Mouse (Mus musculus) left cerebral cortex, adult 2 months (tissue): ENCODE results near the gene Lrrtm4. TPM values are rescaled to one million over a fixed set of nuclear protein-coding genes. Genes with fewer than 3 reads are reported as not detected.

Experiments
- DNase-seq, 2 experiments: peaks; one replicate each; pipeline ENCODE4 v3.0.0; 2021 to 2022; ENCODE audit warnings: low spot score in 2 of 2, mixed read lengths in 1 of 2; ENCODE audit errors: extremely low spot score in 1 of 2
- H3K27ac ChIP-seq: fragments of 200-600 bp; 2 replicates; pipeline ENCODE4 v1.8.1; 2022
- H3K4me3 ChIP-seq: fragments of 200-600 bp; 2 replicates; pipeline ENCODE4 v1.8.1; 2022
- CTCF ChIP-seq: fragments of 200-600 bp; IDR thresholded peaks from 2 replicates; pipeline ENCODE4 v1.8.1; 2022; ENCODE audit warnings: antibody characterized with exemption, mild to moderate bottlenecking, moderate library complexity
- intact Hi-C: fragments of 180-260 bp; cut with DNase I; formaldehyde crosslinking; loops from one replicate; pipeline ENCODE4 v1.15.1; 2025
- total RNA-seq, 2 experiments: library from RNA; stranded (reverse); gene quantifications; 2 replicates each; pipeline ENCODE4 v1.2.3; 2021

The Lrrtm4 gene
- total RNA-seq, 2 experiments from 2014 or later = 64.9 to 65.8 TPM

GRCm38 (mm10) chr6:80185489-80186113 lies 166.9 kb downstream of the Lrrtm4 start:
- DNase-seq = no peak
- no peak for TF ChIP-seq CTCF
- no peak overlapping the region for H3K4me3 ChIP-seq
- intact Hi-C loops = no loop called here
- H3K27ac ChIP-seq = no peak overlapping the region

GRCm38 (mm10) chr6:80186791-80187190 lies 168.1 kb downstream of the Lrrtm4 start:
- TF ChIP-seq CTCF = no peak
- Histone ChIP-seq H3K4me3 (no peak overlapping the region), H3K27ac (no peak overlapping the region)
- no peak for DNase-seq
- intact Hi-C loops = no loop called here

GRCm38 (mm10) chr6:80209476-80209875 lies 190.8 kb downstream of the Lrrtm4 start:
- no peak for TF ChIP-seq CTCF
- intact Hi-C loops = no loop called here
- Histone ChIP-seq H3K4me3 (no peak overlapping the region), H3K27ac (no peak overlapping the region)
- no peak for DNase-seq

GRCm38 (mm10) chr6:80210281-80210680 lies 191.6 kb downstream of the Lrrtm4 start:
- TF ChIP-seq CTCF = no peak
- no peak overlapping the region for H3K27ac ChIP-seq
- DNase-seq = no peak
- H3K4me3 ChIP-seq = no peak overlapping the region
- intact Hi-C loops = no loop called here

GRCm38 (mm10) chr6:80261595-80261994 lies 242.9 kb downstream of the Lrrtm4 start:
- TF ChIP-seq CTCF = no peak
- Histone ChIP-seq H3K27ac (no peak overlapping the region), H3K4me3 (no peak overlapping the region)
- no peak for DNase-seq
- intact Hi-C loops = no loop called here

- no peak for TF ChIP-seq CTCF
- intact Hi-C loops = no loop called here
- no peak for DNase-seq
- Histone ChIP-seq H3K27ac (no peak overlapping the region), H3K4me3 (no peak overlapping the region)
These were observed 245.3 kb downstream of the Lrrtm4 start for GRCm38 (mm10) chr6:80263972-80264371.

GRCm38 (mm10) chr6:80264584-80264983 lies 245.9 kb downstream of the Lrrtm4 start:
- intact Hi-C loops = no loop called here
- DNase-seq = no peak
- no peak for TF ChIP-seq CTCF
- Histone ChIP-seq H3K4me3 (no peak overlapping the region), H3K27ac (no peak overlapping the region)

- no peak for DNase-seq
- Histone ChIP-seq H3K4me3 (no peak overlapping the region), H3K27ac (no peak overlapping the region)
- intact Hi-C loops = no loop called here
- TF ChIP-seq CTCF = no peak
These were observed 247.1 kb downstream of the Lrrtm4 start for GRCm38 (mm10) chr6:80265746-80266145.

GRCm38 (mm10) chr6:80286968-80287367 lies 268.3 kb downstream of the Lrrtm4 start:
- TF ChIP-seq CTCF = peak; percentile 44
- intact Hi-C loops = no loop called here
- Histone ChIP-seq H3K27ac (no peak overlapping the region), H3K4me3 (no peak overlapping the region)
- DNase-seq = no peak

- Histone ChIP-seq H3K4me3 (no peak overlapping the region), H3K27ac (no peak overlapping the region)
- TF ChIP-seq CTCF = no peak
- intact Hi-C loops = no loop called here
- DNase-seq = no peak
These were observed 283.2 kb downstream of the Lrrtm4 start for GRCm38 (mm10) chr6:80301871-80302270.

- DNase-seq = no peak
- no peak for TF ChIP-seq CTCF
- intact Hi-C loops = no loop called here
- Histone ChIP-seq H3K4me3 (no peak overlapping the region), H3K27ac (no peak overlapping the region)
These were observed 284.9 kb downstream of the Lrrtm4 start for GRCm38 (mm10) chr6:80303568-80303967.

GRCm38 (mm10) chr6:80328391-80328790 lies 309.7 kb downstream of the Lrrtm4 start:
- H3K4me3 ChIP-seq = no peak overlapping the region
- intact Hi-C loops = no loop called here
- no peak overlapping the region for H3K27ac ChIP-seq
- no peak for DNase-seq
- TF ChIP-seq CTCF = no peak

- no peak overlapping the region for H3K27ac ChIP-seq
- intact Hi-C loops = no loop called here
- TF ChIP-seq CTCF = no peak
- no peak overlapping the region for H3K4me3 ChIP-seq
- DNase-seq = no peak
These were observed 313.1 kb downstream of the Lrrtm4 start for GRCm38 (mm10) chr6:80331751-80332150.

- Histone ChIP-seq H3K4me3 (no peak overlapping the region), H3K27ac (no peak overlapping the region)
- TF ChIP-seq CTCF = no peak
- intact Hi-C loops = no loop called here
- DNase-seq = no peak
These were observed 333.6 kb downstream of the Lrrtm4 start for GRCm38 (mm10) chr6:80352307-80352706.
